Mouse (Mus musculus): Measurements from ENCODE around the gene Brf1.

- TF ChIP-seq POLR2A (IDR thresholded peaks at IDR 0.05; ENCODE audit: borderline replicate concordance, extremely low read depth, insufficient read depth, insufficient read length, poor library complexity, severe bottlenecking), result no peak
- TF ChIP-seq CTCF (IDR thresholded peaks at IDR 0.05; ENCODE audit: borderline replicate concordance, extremely low read depth, insufficient read depth, insufficient read length), result no peak
These were observed 17.0 kb upstream of the Brf1 start for GRCm38 (mm10) chr12:113017429-113017984.

All from brain, embryonic 14.5 days (tissue).